Mouse (Mus musculus): ENCODE results near the gene Casq2. TPM values are rescaled to one million over a fixed set of nuclear protein-coding genes. Genes with fewer than 3 reads are reported as not detected.

Casq2 gene
- polyA plus RNA-seq, 2 experiments = 0.88 to 0.89 TPM

GRCm38 (mm10) chr3:102137158-102137557, 50.9 kb downstream of the Casq2 start:
- TF ChIP-seq CTCF (IDR thresholded peaks at IDR 0.05; ENCODE audit: low read depth) = no peak
- no peak for TF ChIP-seq EP300 (IDR thresholded peaks at IDR 0.05; ENCODE audit: low read depth)
- DNase-seq (ENCODE audit: low read depth in 3 of 3, low spot score in 3 of 3) = no peak
- no peak overlapping the region for H3K9ac ChIP-seq (replicated peaks)
- H3K27ac ChIP-seq = no peak overlapping the region
- no peaks in the 10 kb centered on the region for H3K27me3 ChIP-seq (ENCODE audit: control insufficient read depth, insufficient read depth, low read length)
- ATAC-seq (ENCODE audit: insufficient read depth) = no peak
- no peaks in the 10 kb centered on the region for H3K9me3 ChIP-seq (ENCODE audit: control insufficient read depth, low read length)
- no peak overlapping the region for H3K4me2 ChIP-seq (ENCODE audit: low read depth)
- no peaks in the 10 kb centered on the region for H3K36me3 ChIP-seq (replicated peaks; ENCODE audit: control insufficient read depth, insufficient read depth, low read depth)
- 75% methylated on average over 10 of the region's 10 CpGs for WGBS (ENCODE audit: insufficient replicate concordance)
- no peaks in the 10 kb centered on the region; a peak in 1 of 4 replicates for H3K4me1 ChIP-seq (replicated peaks; ENCODE audit: control insufficient read depth in 2 of 2, insufficient read depth in 2 of 2, low read length in 1 of 2)
- no peak overlapping the region for H3K4me3 ChIP-seq (ENCODE audit: insufficient read depth in 1 of 2, low read depth in 2 of 2, low read length in 2 of 2)

DNA sequence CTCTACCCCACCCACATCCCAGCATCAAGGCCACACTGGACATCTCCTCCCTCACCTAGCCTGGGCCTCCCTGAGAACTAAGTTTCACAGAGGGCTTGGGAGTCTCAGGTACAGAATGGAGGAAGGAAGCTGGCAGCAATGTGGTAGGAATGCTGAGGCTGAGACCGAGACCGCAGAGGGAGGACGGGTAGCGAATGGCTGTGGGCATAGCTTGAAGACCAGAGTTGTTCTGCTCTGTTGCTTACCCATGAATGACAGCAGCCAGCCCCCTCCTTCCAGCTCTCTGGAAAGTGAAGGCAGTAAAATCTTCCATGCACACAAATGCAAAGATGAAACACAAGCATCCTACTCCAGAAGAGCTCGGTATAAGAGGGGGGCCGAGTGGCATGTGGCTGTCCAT, 52.7 kb downstream of the Casq2 start:
- 74% methylated on average over 6 of the region's 6 CpGs for WGBS (ENCODE audit: insufficient replicate concordance)
- no peak overlapping the region for H3K4me2 ChIP-seq (ENCODE audit: low read depth)
- H3K27ac ChIP-seq = no peak overlapping the region
- H3K9ac ChIP-seq (replicated peaks) = no peak overlapping the region
- TF ChIP-seq EP300 (IDR thresholded peaks at IDR 0.05; ENCODE audit: low read depth) = no peak
- no peak for TF ChIP-seq CTCF (IDR thresholded peaks at IDR 0.05; ENCODE audit: low read depth)
- H3K9me3 ChIP-seq (ENCODE audit: control insufficient read depth, low read length) = no peaks in the 10 kb centered on the region
- DNase-seq (ENCODE audit: low read depth in 3 of 3, low spot score in 3 of 3) = no peak
- peaks cover 14 to 15% of the 10 kb centered on the region in 2 experiments for H3K4me1 ChIP-seq (replicated peaks; ENCODE audit: control insufficient read depth in 2 of 2, insufficient read depth in 2 of 2, low read length in 1 of 2)
- no peaks in the 10 kb centered on the region for H3K27me3 ChIP-seq (ENCODE audit: control insufficient read depth, insufficient read depth, low read length)
- no peaks in the 10 kb centered on the region for H3K36me3 ChIP-seq (replicated peaks; ENCODE audit: control insufficient read depth, insufficient read depth, low read depth)
- ATAC-seq (ENCODE audit: insufficient read depth) = no peak
- no peak overlapping the region for H3K4me3 ChIP-seq (ENCODE audit: insufficient read depth in 1 of 2, low read depth in 2 of 2, low read length in 2 of 2)

DNA sequence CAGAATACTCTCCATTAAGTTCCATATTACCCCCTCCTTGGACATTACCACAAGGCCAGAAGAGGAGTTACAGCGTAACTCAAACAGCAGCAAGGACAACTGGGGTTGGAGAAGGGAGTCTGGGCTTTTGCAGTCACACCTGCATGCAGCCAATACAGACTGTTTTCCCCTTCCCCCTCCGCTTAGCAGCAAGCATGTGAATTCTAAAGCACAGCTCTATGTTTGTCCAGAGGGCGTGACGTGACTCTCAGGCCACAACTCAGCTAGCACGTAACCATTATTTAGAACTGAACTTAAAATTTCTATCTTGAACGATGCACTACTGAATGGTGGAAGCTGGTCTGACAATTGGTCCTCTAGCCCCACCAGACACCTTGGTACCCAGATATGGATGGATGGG, 54.4 kb downstream of the Casq2 start:
- TF ChIP-seq EP300 (IDR thresholded peaks at IDR 0.05; ENCODE audit: low read depth) (no peak), CTCF (IDR thresholded peaks at IDR 0.05; ENCODE audit: low read depth) (no peak)
- H3K36me3 ChIP-seq (replicated peaks; ENCODE audit: control insufficient read depth, insufficient read depth, low read depth) = no peaks in the 10 kb centered on the region
- no peak overlapping the region for H3K4me3 ChIP-seq (ENCODE audit: insufficient read depth in 1 of 2, low read depth in 2 of 2, low read length in 2 of 2)
- no peaks in the 10 kb centered on the region for H3K27me3 ChIP-seq (ENCODE audit: control insufficient read depth, insufficient read depth, low read length)
- 83% methylated on average over 6 of the region's 6 CpGs for WGBS (ENCODE audit: insufficient replicate concordance)
- no peaks in the 10 kb centered on the region for H3K9me3 ChIP-seq (ENCODE audit: control insufficient read depth, low read length)
- H3K4me2 ChIP-seq (ENCODE audit: low read depth) = no peak overlapping the region
- DNase-seq (ENCODE audit: low read depth in 3 of 3, low spot score in 3 of 3) (no peak), ATAC-seq (ENCODE audit: insufficient read depth) (no peak)
- H3K27ac ChIP-seq = no peak overlapping the region
- no peak overlapping the region for H3K9ac ChIP-seq (replicated peaks)
- peaks cover 31% of the 10 kb centered on the region in 2 experiments for H3K4me1 ChIP-seq (replicated peaks; ENCODE audit: control insufficient read depth in 2 of 2, insufficient read depth in 2 of 2, low read length in 1 of 2)

DNA sequence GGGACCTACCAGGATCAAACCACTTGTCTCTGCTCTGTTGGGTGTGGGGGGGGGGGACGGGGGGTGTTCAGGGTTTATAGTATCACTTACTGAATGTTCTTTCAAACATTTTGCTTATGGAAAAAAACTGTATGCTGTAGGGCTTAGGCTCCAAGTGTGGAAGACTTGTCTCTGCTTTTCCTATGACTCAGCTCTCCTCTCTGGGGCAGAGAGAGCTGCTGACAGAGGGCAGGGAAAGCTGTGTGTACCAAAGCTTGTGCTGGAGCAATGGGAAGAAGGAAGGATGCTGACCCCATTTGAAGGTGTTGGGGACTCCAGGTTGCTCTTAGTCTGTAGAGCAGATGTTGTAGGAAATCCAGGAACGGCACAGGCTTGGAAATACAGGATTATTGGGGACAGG, 55.2 kb downstream of the Casq2 start:
- Histone ChIP-seq H3K4me1 (replicated peaks; ENCODE audit: control insufficient read depth in 2 of 2, insufficient read depth in 2 of 2, low read length in 1 of 2) (peaks cover 39% of the 10 kb centered on the region in 2 experiments), H3K9ac (replicated peaks) (no peak overlapping the region), H3K36me3 (replicated peaks; ENCODE audit: control insufficient read depth, insufficient read depth, low read depth) (no peaks in the 10 kb centered on the region), H3K4me2 (ENCODE audit: low read depth) (no peak overlapping the region), H3K9me3 (ENCODE audit: control insufficient read depth, low read length) (no peaks in the 10 kb centered on the region), H3K27me3 (ENCODE audit: control insufficient read depth, insufficient read depth, low read length) (no peaks in the 10 kb centered on the region), H3K4me3 (ENCODE audit: insufficient read depth in 1 of 2, low read depth in 2 of 2, low read length in 2 of 2) (no peak overlapping the region), H3K27ac (no peak overlapping the region)
- TF ChIP-seq EP300 (IDR thresholded peaks at IDR 0.05; ENCODE audit: low read depth) (no peak), CTCF (IDR thresholded peaks at IDR 0.05; ENCODE audit: low read depth) (no peak)
- 65% methylated on average over 2 of the region's 2 CpGs for WGBS (ENCODE audit: insufficient replicate concordance)
- DNase-seq (ENCODE audit: low read depth in 3 of 3, low spot score in 3 of 3) = no peak
- no peak for ATAC-seq (ENCODE audit: insufficient read depth)

DNA sequence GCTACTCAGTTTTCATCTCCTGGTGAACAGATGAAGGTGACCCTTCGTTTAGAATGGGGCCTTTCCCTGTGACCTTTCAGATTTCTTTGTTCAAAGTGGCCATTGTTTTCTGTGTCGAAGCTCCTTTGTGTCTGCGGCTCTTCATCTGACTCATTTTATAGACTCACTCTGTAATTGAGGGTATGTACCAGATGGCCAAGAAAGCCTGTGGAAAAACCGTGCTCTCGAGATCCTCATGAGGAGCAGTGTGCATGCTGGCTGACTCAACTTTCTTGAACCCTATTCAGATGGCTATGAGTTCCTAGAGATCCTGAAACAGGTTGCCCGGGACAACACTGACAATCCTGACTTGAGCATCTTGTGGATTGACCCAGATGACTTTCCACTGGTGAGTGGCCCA, 55.7 kb downstream of the Casq2 start:
- Histone ChIP-seq H3K4me1 (replicated peaks; ENCODE audit: control insufficient read depth in 2 of 2, insufficient read depth in 2 of 2, low read length in 1 of 2) (peaks cover 43 to 44% of the 10 kb centered on the region in 2 experiments), H3K27ac (no peak overlapping the region), H3K4me3 (ENCODE audit: insufficient read depth in 1 of 2, low read depth in 2 of 2, low read length in 2 of 2) (no peak overlapping the region), H3K36me3 (replicated peaks; ENCODE audit: control insufficient read depth, insufficient read depth, low read depth) (no peaks in the 10 kb centered on the region), H3K9me3 (ENCODE audit: control insufficient read depth, low read length) (no peaks in the 10 kb centered on the region), H3K27me3 (ENCODE audit: control insufficient read depth, insufficient read depth, low read length) (no peaks in the 10 kb centered on the region), H3K9ac (replicated peaks) (no peak overlapping the region), H3K4me2 (ENCODE audit: low read depth) (no peak overlapping the region)
- TF ChIP-seq EP300 (IDR thresholded peaks at IDR 0.05; ENCODE audit: low read depth) (no peak), CTCF (IDR thresholded peaks at IDR 0.05; ENCODE audit: low read depth) (no peak)
- DNase-seq (ENCODE audit: low read depth in 3 of 3, low spot score in 3 of 3) = no peak
- WGBS (ENCODE audit: insufficient replicate concordance) = 59% methylated on average over 6 of the region's 6 CpGs
- ATAC-seq (ENCODE audit: insufficient read depth) = no peak

Data from liver, embryonic 14.5 days (tissue).